Mouse (Mus musculus) spleen, postnatal 10 days (tissue): Measurements from ENCODE around the gene Sntn.

Experiments used
- DNase-seq, 2 experiments: peaks; one replicate each; pipeline ENCODE4 v3.0.0; 2021 to 2022; ENCODE audit warnings: low spot score in 2 of 2

The Sntn gene

DNA sequence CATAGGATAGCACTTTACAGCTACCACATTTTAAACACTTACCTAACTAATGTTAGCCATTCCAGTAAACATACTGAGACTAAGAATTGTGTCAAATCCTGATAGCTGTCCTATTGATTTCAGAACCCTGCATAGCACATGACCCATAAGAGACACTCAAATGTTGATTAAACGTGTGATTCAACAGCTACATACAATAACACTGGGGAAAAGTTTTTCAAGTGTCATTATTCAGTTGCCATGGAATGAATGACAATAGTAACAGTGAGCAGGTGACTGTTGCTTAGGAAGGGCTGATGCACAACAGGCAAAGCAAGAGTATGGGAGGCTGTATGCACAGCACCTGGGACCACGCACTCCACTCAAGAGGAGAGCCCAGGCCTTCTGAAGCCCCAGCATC, at the start of gene Sntn:
TSS of gene Sntn (plus strand) at position 301 of the 400 bp plus-strand sequence.
- DNase-seq: no peak

GRCm38 (mm10) chr14:13649865-13650264, 20.8 kb upstream of the Sntn start:
- no peak for DNase-seq

GRCm38 (mm10) chr14:13651039-13651438, 19.6 kb upstream of the Sntn start:
- DNase-seq: no peak

- no peak for DNase-seq
Measured at GRCm38 (mm10) chr14:13651541-13652298, 19.0 kb upstream of the Sntn start.

DNA sequence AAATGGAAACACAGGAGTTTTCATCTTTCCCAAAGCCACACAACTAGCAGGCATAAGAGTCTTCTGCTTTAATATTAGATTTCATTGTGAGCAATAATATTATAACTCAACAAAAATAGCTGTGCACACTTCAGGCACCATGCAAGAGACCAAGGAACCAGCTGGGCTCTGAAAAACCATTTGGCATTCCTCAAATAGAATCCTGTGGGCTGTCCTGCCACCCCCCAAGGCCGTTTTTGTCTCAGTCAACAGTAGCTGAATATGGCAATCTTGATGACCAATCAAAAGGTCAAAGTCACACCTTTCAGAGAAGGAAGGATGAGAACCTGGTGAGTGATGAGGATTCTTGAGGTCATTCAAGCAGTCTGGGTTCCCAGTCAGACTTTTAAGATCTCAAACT, 16.0 kb downstream of the Sntn start:
- no peak for DNase-seq

DNA sequence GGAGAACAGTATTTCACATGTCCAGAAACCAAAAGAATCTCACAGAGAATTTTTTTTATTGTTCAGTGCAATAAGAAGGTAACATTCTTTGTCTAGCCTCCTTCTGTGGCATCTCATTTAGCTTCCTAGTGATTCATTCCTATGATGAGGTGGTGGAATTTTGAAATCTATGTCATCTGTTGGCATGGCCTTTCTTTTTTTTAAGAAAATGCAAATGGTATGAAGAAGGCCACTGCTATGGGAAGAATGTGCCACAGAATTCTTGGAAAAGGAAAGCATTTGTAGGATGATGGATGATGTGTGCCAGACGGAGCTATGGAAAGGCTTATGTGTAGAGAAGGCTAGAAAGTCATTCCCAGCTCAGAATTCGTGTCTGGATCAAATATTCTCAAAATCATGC, 19.8 kb downstream of the Sntn start:
- no peak for DNase-seq

DNA sequence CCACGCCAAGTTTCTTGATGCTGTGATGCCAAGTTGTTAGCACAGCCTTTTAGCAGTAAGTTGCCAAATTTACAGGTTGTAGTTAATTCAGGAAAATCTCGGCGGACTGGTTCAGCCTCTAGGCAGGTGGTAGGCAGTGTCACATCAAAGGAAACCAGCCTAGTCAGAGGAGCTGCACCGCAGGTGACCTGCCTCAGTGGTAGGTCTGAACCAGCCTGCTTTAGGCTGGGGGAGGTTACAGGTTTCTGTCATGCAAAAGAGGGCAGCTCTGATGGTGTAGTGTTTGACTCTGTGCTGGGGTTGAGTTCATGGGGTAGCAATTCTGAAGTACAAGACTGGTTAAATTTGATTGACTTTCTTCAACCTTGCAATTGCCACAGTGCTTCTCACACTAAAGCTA, 61.6 kb downstream of the Sntn start:
- DNase-seq: no peak
